Mouse (Mus musculus) neural tube, embryonic 14.5 days (tissue): Measurements from ENCODE around the gene Fignl1. TPM values are rescaled to one million over a fixed set of nuclear protein-coding genes. Genes with fewer than 3 reads are reported as not detected.

ENCODE experiments used
- ATAC-seq: fragments of 200-750 bp; cut with Nextera tagmentation; 2 replicates; pipeline ENCODE4 v1.8.0; 2017; ENCODE audit warnings: low read depth, mild to moderate bottlenecking, moderate TSS enrichment, moderate library complexity
- H3K27ac ChIP-seq: fragments of 300-500 bp; sonication (generic); 2 replicates; pipeline ENCODE4 v1.5.1; 2014; ENCODE audit warnings: low read depth, mild to moderate bottlenecking, control low read depth, low read length, moderate library complexity, mixed read lengths
- H3K27me3 ChIP-seq: fragments of 300-500 bp; sonication (generic); 2 replicates; pipeline ENCODE4 v1.6.1; 2014; ENCODE audit warnings: low read length; ENCODE audit not compliant: control insufficient read depth, insufficient read depth
- H3K36me3 ChIP-seq: fragments of 300-500 bp; sonication (generic); 2 replicates; pipeline ENCODE4 v1.6.1; 2014; ENCODE audit warnings: low read length, mixed read lengths; ENCODE audit not compliant: control insufficient read depth, insufficient read depth
- H3K4me1 ChIP-seq: fragments of 300-500 bp; sonication (generic); 2 replicates; pipeline ENCODE4 v1.6.1; 2014; ENCODE audit warnings: low read length; ENCODE audit not compliant: control insufficient read depth, insufficient read depth
- H3K4me2 ChIP-seq: fragments of 300-500 bp; sonication (generic); 2 replicates; pipeline ENCODE4 v1.6.1; 2014; ENCODE audit warnings: mild to moderate bottlenecking, low read depth, low read length, control low read depth
- H3K4me3 ChIP-seq: fragments of 300-500 bp; sonication (generic); 2 replicates; pipeline ENCODE4 v1.5.1; 2014; ENCODE audit warnings: low read depth, low read length, control low read depth, mixed read lengths
- H3K9ac ChIP-seq: fragments of 300-500 bp; sonication (generic); replicated peaks from 2 replicates; pipeline ENCODE4 v1.6.1; 2014; ENCODE audit warnings: low read depth, mild to moderate bottlenecking, control low read depth, low read length, mixed read lengths
- H3K9me3 ChIP-seq: fragments of 300-500 bp; sonication (generic); 2 replicates; pipeline ENCODE4 v1.6.1; 2016; ENCODE audit warnings: low read length; ENCODE audit not compliant: control insufficient read depth
- WGBS: fragments of 180-500 bp; shearing (Covaris S2); extraction: QIAGEN DNeasy Blood & Tissue Kit; methylation state at CpG from one replicate; pipeline ENCODE4 v1.1.7; 2014; 5-methylcytosine and 5-hydroxymethylcytosine counted together
- polyA plus RNA-seq: library from polyadenylated mRNA; unstranded; fragments of >200 nt; fragmentation: Nextera tagmentation; extraction: Ambion mirVana; gene quantifications from 2 replicates; pipeline ENCODE4 v1.2.1, GENCODE M21; 2014

Gene Fignl1
- polyA plus RNA-seq, 1 experiment from 2014 or later: 8.0 TPM

DNA sequence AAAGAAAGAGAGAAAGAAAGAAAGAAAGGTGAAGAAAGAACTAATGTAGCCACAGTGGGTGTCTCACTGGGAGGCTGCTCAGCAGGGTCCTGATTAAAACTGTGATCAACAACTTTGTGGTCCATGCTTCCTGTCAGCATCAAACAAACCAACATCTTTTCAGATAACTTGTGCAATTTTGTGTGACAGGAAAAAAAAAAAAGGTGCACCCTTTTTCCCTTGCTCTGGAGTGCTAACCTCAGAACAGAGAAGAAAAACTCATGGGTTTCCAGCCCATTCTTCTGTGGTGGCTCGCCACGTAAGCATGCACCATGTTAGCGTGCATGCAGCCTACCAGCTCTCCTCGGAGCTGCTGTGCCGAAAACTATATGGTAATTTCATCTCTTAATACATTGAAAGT is 67.2 kb downstream of the Fignl1 start:
- no peak for ATAC-seq
- H3K9me3 ChIP-seq: no peaks in the 10 kb centered on the region
- H3K4me1 ChIP-seq: no peaks in the 10 kb centered on the region
- H3K9ac ChIP-seq: no peak overlapping the region
- no peaks in the 10 kb centered on the region for H3K36me3 ChIP-seq
- no peak overlapping the region for H3K4me2 ChIP-seq
- no peaks in the 10 kb centered on the region for H3K27me3 ChIP-seq
- H3K27ac ChIP-seq: no peak overlapping the region
- 94% methylated on average over 5 of the region's 5 CpGs for WGBS
- H3K4me3 ChIP-seq: no peak overlapping the region

DNA sequence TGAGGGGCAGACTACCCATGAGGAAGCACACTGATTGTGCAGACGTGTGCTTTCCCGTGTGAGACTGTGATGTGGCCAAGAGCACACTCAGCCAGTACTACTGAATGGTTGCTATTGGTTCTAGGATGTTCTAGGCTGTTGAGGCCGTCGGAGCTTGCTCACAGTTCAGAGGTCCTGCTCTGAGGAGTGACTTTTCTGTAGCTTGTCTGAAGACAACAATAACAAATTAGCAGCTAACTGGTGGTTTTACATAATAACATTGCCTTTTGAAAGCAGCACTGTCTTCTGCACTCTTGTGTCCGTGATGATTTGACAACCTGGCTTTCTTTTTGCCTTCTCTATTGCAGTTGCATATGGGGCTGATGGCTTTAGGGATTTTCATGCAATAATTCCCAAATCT is 68.2 kb downstream of the Fignl1 start:
- Histone ChIP-seq H3K27ac (no peak overlapping the region), H3K4me2 (no peak overlapping the region), H3K9me3 (no peaks in the 10 kb centered on the region), H3K36me3 (no peaks in the 10 kb centered on the region), H3K27me3 (no peaks in the 10 kb centered on the region), H3K4me3 (no peak overlapping the region), H3K4me1 (no peaks in the 10 kb centered on the region), H3K9ac (no peak overlapping the region)
- WGBS: 82% methylated on average over 5 of the region's 5 CpGs
- ATAC-seq: no peak

DNA sequence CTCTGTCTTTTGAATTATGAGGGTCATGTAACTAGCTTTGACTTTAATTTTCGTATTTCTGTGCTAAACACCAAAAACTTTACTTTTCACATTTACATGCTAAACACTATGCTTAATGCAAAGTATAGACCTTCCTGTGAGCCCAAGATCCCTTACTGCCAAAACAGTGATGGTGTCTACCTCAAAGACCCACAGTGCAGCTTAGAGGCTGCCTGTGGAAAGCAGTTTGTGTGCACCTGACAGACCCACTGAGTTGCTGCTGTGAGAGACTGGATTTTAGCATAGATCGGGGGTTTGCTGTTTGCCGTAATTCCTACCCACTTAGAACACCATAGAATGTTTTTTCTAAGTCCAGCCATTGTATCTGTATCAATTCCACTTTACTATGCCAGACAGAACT is 69.7 kb downstream of the Fignl1 start:
- WGBS: 92% methylated on average over 3 of the region's 3 CpGs
- no peak for ATAC-seq

DNA sequence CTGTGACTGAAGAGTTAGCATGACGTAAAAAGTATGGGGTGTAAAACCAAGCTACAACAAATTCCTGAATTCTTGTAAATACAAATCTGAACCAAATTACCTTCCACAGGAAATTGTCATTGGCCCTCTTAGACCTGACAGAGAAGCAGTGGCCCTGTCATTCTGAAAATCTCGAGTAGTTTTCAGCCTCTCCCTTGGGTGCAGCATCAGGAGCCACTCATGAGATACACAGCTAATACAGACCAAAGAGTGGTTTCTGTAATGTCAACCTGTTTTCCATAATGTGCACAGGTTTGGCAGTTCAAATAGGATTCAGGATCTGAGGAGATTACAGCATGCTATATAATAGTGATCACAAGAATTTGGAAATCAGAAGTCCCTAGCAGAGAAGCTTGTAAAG is 71.2 kb downstream of the Fignl1 start:
- Histone ChIP-seq H3K36me3 (no peaks in the 10 kb centered on the region), H3K4me1 (no peaks in the 10 kb centered on the region), H3K9ac (no peak overlapping the region), H3K4me3 (no peak overlapping the region), H3K27me3 (no peaks in the 10 kb centered on the region), H3K27ac (no peak overlapping the region), H3K4me2 (no peak overlapping the region), H3K9me3 (no peaks in the 10 kb centered on the region)
- 69% methylated on average over 2 of the region's 2 CpGs for WGBS
- no peak for ATAC-seq

More for the DNA sequence above, 69.7 kb downstream of the Fignl1 start:
- H3K27me3 ChIP-seq: no peaks in the 10 kb centered on the region
- no peaks in the 10 kb centered on the region for H3K4me1 ChIP-seq
- no peaks in the 10 kb centered on the region for H3K36me3 ChIP-seq
- no peaks in the 10 kb centered on the region for H3K9me3 ChIP-seq
- H3K4me3 ChIP-seq: no peak overlapping the region
- no peak overlapping the region for H3K27ac ChIP-seq
- no peak overlapping the region for H3K9ac ChIP-seq
- no peak overlapping the region for H3K4me2 ChIP-seq

Other genes starting within 250 kb of the Fignl1 start
- gene 4930512M02Rik, start 181.1 kb downstream of the Fignl1 start, polyA plus RNA-seq: not detected in 2 replicates
- gene Ikzf1, start 124.0 kb downstream of the Fignl1 start, polyA plus RNA-seq: 0.35 and 0.90 TPM in 2 replicates
- gene Ddc, start 89.2 kb upstream of the Fignl1 start, polyA plus RNA-seq: 2.7 and 3.5 TPM in 2 replicates
- gene Grb10, start 229.7 kb upstream of the Fignl1 start, polyA plus RNA-seq: 39.4 and 41.2 TPM in 2 replicates